Mouse (Mus musculus) activated CD4-positive, CD25-positive, alpha-beta regulatory T cell, adult 4 months (primary cell): ENCODE data around the gene Vasn. TPM values are rescaled to one million over a fixed set of nuclear protein-coding genes. Genes with fewer than 3 reads are reported as not detected.
A peak's percentile ranks its signal among the peaks of the same experiment; 100 is the strongest.

Source experiments
- ATAC-seq: one replicate; pipeline ENCODE4 v1.8.0; 2017
- polyA plus RNA-seq, 2 experiments: library from polyadenylated mRNA; unstranded; fragments of 100-300 nt; shearing (Covaris generic); gene quantifications; one replicate each; pipeline ENCODE4 v1.2.1; 2017

Gene Vasn
- polyA plus RNA-seq, 2 experiments from 2014 or later = 0.79 to 1.1 TPM

GRCm38 (mm10) chr16:4643670-4644419 lies 4.1 kb downstream of the Vasn start:
- no peak for ATAC-seq

GRCm38 (mm10) chr16:4645867-4646266 lies 6.1 kb downstream of the Vasn start:
- ATAC-seq = no peak

GRCm38 (mm10) chr16:4646831-4647230 lies 7.1 kb downstream of the Vasn start:
- no peak for ATAC-seq

GRCm38 (mm10) chr16:4647651-4648141 lies 8.0 kb downstream of the Vasn start:
- no peak for ATAC-seq

GRCm38 (mm10) chr16:4648416-4649023 lies 8.8 kb downstream of the Vasn start:
- ATAC-seq = no peak

- no peak for ATAC-seq
Measured at GRCm38 (mm10) chr16:4649211-4649610, 9.5 kb downstream of the Vasn start.

GRCm38 (mm10) chr16:4649692-4650091 lies 10.0 kb downstream of the Vasn start:
- no peak for ATAC-seq

- ATAC-seq = no peak
Measured at GRCm38 (mm10) chr16:4650161-4650560, 10.4 kb downstream of the Vasn start.

- ATAC-seq = no peak
Measured at GRCm38 (mm10) chr16:4651081-4651480, 11.3 kb downstream of the Vasn start.

GRCm38 (mm10) chr16:4651624-4652023 lies 11.9 kb downstream of the Vasn start:
- ATAC-seq = no peak

- no peak for ATAC-seq
Measured at GRCm38 (mm10) chr16:4652707-4653416, 13.1 kb downstream of the Vasn start.

GRCm38 (mm10) chr16:4654706-4655105 lies 15.0 kb downstream of the Vasn start:
- ATAC-seq = no peak

- no peak for ATAC-seq
Measured at GRCm38 (mm10) chr16:4655251-4655734, 15.6 kb downstream of the Vasn start.

GRCm38 (mm10) chr16:4655764-4656570 lies 16.2 kb downstream of the Vasn start:
- no peak for ATAC-seq

- ATAC-seq = no peak
Measured at GRCm38 (mm10) chr16:4656571-4657081, 16.9 kb downstream of the Vasn start.

GRCm38 (mm10) chr16:4658781-4659245 lies 19.1 kb downstream of the Vasn start:
- ATAC-seq = no peak

- no peak for ATAC-seq
Measured at GRCm38 (mm10) chr16:4659326-4659725, 19.6 kb downstream of the Vasn start.

- ATAC-seq = no peak
Measured at GRCm38 (mm10) chr16:4661605-4662004, 21.9 kb downstream of the Vasn start.

GRCm38 (mm10) chr16:4663806-4664205 lies 24.1 kb downstream of the Vasn start:
- ATAC-seq = no peak

GRCm38 (mm10) chr16:4665726-4666125 lies 26.0 kb downstream of the Vasn start:
- no peak for ATAC-seq

GRCm38 (mm10) chr16:4667190-4667808 lies 27.6 kb downstream of the Vasn start:
- ATAC-seq = peak; percentile 90

- ATAC-seq = no peak
Measured at GRCm38 (mm10) chr16:4670317-4670716, 30.6 kb downstream of the Vasn start.
